ENCODE assay signal across 9 mouse cellular contexts in genomic region chr2:156722752-156723151, GRCm38 (mm10). TPM values are rescaled to one million over a fixed set of nuclear protein-coding genes. Genes with fewer than 3 reads are reported as not detected.
DNase-seq lines count a peak whose midpoint lies in the region; ATAC-seq and TF ChIP-seq lines count a peak whose summit lies in the region.
"Had no signal": no experiment of that assay in that cellular context is flagged by ENCODE, and none has a peak within 500 bp of the region (broad histone marks: within the 10 kb centered on the region; RNA-seq: fewer than 3 reads in every experiment).

No protein-coding gene starts in this region.

- H3K27ac ChIP-seq in heart, postnatal 0 days (ENCODE audit: low read depth) = no peak overlapping the region
- no peak overlapping the region for H3K27ac ChIP-seq in liver, embryonic 15.5 days (replicated peaks)

- no peak for TF ChIP-seq EP300 in heart, postnatal 0 days (IDR thresholded peaks at IDR 0.05; ENCODE audit: low read depth)

- no peak overlapping the region for H3K9ac ChIP-seq in heart, postnatal 0 days (replicated peaks; ENCODE audit: low read depth, low read length)
- H3K9ac ChIP-seq in liver, embryonic 15.5 days = no peak overlapping the region

- intact Hi-C loops in heart, postnatal 10 days (cut with DNase I) = loop anchor here (5.0 to 10.0 kb wide), 4 partner anchors 40 to 352 kb away; partner anchors contain the start of genes Ndrg3, Soga1 and Tgif2

- 55% methylated on average over 5 of the region's 5 CpGs for WGBS in heart, postnatal 0 days
- WGBS in liver, embryonic 15.5 days (ENCODE audit: insufficient replicate concordance) = 50% methylated on average over 5 of the region's 5 CpGs

- peak overlapping the region; percentile 87 for H3K4me3 ChIP-seq in E14TG2a.4 (replicated peaks; ENCODE audit: low read length)
- peak overlapping the region; percentile 79 for H3K4me3 ChIP-seq in heart, postnatal 0 days (ENCODE audit: low read depth, low read length)
- no peak overlapping the region for H3K4me3 ChIP-seq in liver, embryonic 15.5 days (replicated peaks)

- peak; percentile 92 for DNase-seq in heart, adult 11 months
- no peak for DNase-seq in heart, postnatal 10 days
- no peak for DNase-seq in heart, postnatal 0 days (ENCODE audit: low spot score)
- DNase-seq in ovary, adult 18-20 months (ENCODE audit: low spot score) = no peak
- no peak for DNase-seq in thymus, postnatal 10 days (ENCODE audit: low spot score in 2 of 2)

- H3K27me3 ChIP-seq in E14TG2a.4 (ENCODE audit: insufficient read depth, low read length) = peaks cover 19% of the 10 kb centered on the region
- no peaks in the 10 kb centered on the region for H3K27me3 ChIP-seq in heart, postnatal 0 days (ENCODE audit: control insufficient read depth, insufficient read depth, low read length)
- H3K27me3 ChIP-seq in liver, embryonic 15.5 days = peaks cover 19% of the 10 kb centered on the region

- H3K36me3 ChIP-seq in E14TG2a.4 (ENCODE audit: insufficient read depth, low read length) = peaks cover 11% of the 10 kb centered on the region; the same call in 1 of the 2 replicates
- no peaks in the 10 kb centered on the region for H3K36me3 ChIP-seq in heart, postnatal 0 days (replicated peaks; ENCODE audit: control insufficient read depth, insufficient read depth, low read length)
- no peaks in the 10 kb centered on the region for H3K36me3 ChIP-seq in liver, embryonic 15.5 days (replicated peaks)

- H3K4me2 ChIP-seq in heart, postnatal 0 days (ENCODE audit: low read depth, low read length) = peak overlapping the region; percentile 75
- H3K4me2 ChIP-seq in liver, embryonic 15.5 days = peak overlapping the region; percentile 99

- TF ChIP-seq CTCF in E14TG2a.4 (conservative IDR thresholded peaks at IDR 0.05; ENCODE audit: low read length) = no peak
- no peak for TF ChIP-seq CTCF in heart, postnatal 0 days (IDR thresholded peaks at IDR 0.05; ENCODE audit: low read depth)

- H3K9me3 ChIP-seq in E14TG2a.4 (ENCODE audit: low read length) = no peaks in the 10 kb centered on the region
- no peaks in the 10 kb centered on the region for H3K9me3 ChIP-seq in heart, postnatal 0 days (replicated peaks; ENCODE audit: control insufficient read depth, low read length)
- no peaks in the 10 kb centered on the region for H3K9me3 ChIP-seq in liver, embryonic 15.5 days (replicated peaks)

- no peak for ATAC-seq in heart, postnatal 0 days (ENCODE audit: insufficient read depth, low read depth)
- ATAC-seq in liver, embryonic 15.5 days (ENCODE audit: insufficient read depth) = no peak
- no peak for ATAC-seq in megakaryocyte progenitor cell, adult 5-6 weeks (replicated peaks; ENCODE audit: poor library complexity)
- ATAC-seq: activated CD4-positive, CD25-positive, alpha-beta regulatory T cell, adult 4 months had no signal

- peaks cover 83% of the 10 kb centered on the region for H3K4me1 ChIP-seq in E14TG2a.4 (replicated peaks; ENCODE audit: low read depth, low read length)
- peaks cover 63% of the 10 kb centered on the region for H3K4me1 ChIP-seq in heart, postnatal 0 days (ENCODE audit: control insufficient read depth, insufficient read depth)
- H3K4me1 ChIP-seq in liver, embryonic 15.5 days (replicated peaks) = peaks cover 64% of the 10 kb centered on the region

RNA-seq across cellular contexts. Expression of gene Myl9, which starts 52.5 kb away (rescaled TPM):
- 100 to 1,000 TPM; 391 to 523 TPM for total RNA-seq in heart, postnatal 10 days (2021)
- total RNA-seq in heart, postnatal 0 days (2014; rRNA removed; ENCODE audit: low replicate concordance) = 1,299 and 1,431 TPM in 2 replicates
- polyA plus RNA-seq in heart, postnatal 0 days (2015; fragmentation: Nextera tagmentation; extraction: Ambion mirVana) = 1,847 and 1,885 TPM in 2 replicates
- 48.1 and 52.7 TPM in 2 replicates for polyA plus RNA-seq in liver, embryonic 15.5 days (2015; fragmentation: Nextera tagmentation; extraction: Ambion mirVana)
- total RNA-seq in megakaryocyte progenitor cell, adult 5-6 weeks (2015) = not detected in 2 replicates
- total RNA-seq in megakaryocyte progenitor cell, adult 5-6 weeks (2017) = not detected in 2 replicates
- polyA plus RNA-seq: activated CD4-positive, CD25-positive, alpha-beta regulatory T cell, adult 4 months had no signal

Comparison
In these comparisons a context has a peak if more than half of its experiments do, and no peak if none do; other contexts are left out.
1. RNA of gene Myl9, which starts 52.5 kb away (total RNA-seq): 1,299 to 1,431 TPM in heart, postnatal 0 days and 391 to 523 TPM in heart, postnatal 10 days; not detected in megakaryocyte progenitor cell, adult 5-6 weeks; every median in the first group is over 100 times any median in the second.